Mouse (Mus musculus) hindbrain, embryonic 13.5 days (tissue): ENCODE measurements around the gene Pnrc2. TPM values are rescaled to one million over a fixed set of nuclear protein-coding genes. Genes with fewer than 3 reads are reported as not detected.

ENCODE experiments used
- ATAC-seq: fragments of 200-750 bp; cut with Nextera tagmentation; 2 replicates; pipeline ENCODE4 v1.8.0; 2017; ENCODE audit warnings: moderate TSS enrichment; ENCODE audit not compliant: low FRiP score
- H3K27ac ChIP-seq: fragments of 300-500 bp; sonication (generic); 2 replicates; pipeline ENCODE4 v1.5.1; 2015; ENCODE audit warnings: inconsistent platforms, mild to moderate bottlenecking, moderate library complexity
- H3K27me3 ChIP-seq: fragments of 300-500 bp; sonication (generic); 2 replicates; pipeline ENCODE4 v1.6.1; 2015; ENCODE audit warnings: mild to moderate bottlenecking, inconsistent platforms
- H3K36me3 ChIP-seq: fragments of 300-500 bp; sonication (generic); 2 replicates; pipeline ENCODE4 v1.6.1; 2015; ENCODE audit warnings: mild to moderate bottlenecking, inconsistent platforms
- H3K4me1 ChIP-seq: fragments of 300-500 bp; sonication (generic); replicated peaks from 2 replicates; pipeline ENCODE4 v1.6.1; 2015; ENCODE audit warnings: inconsistent platforms
- H3K4me2 ChIP-seq: fragments of 300-500 bp; sonication (generic); 2 replicates; pipeline ENCODE4 v1.6.1; 2015; ENCODE audit warnings: inconsistent platforms, mild to moderate bottlenecking, moderate library complexity
- H3K4me3 ChIP-seq: fragments of 300-500 bp; sonication (generic); 2 replicates; pipeline ENCODE4 v1.5.1; 2015; ENCODE audit warnings: mild to moderate bottlenecking, inconsistent platforms
- H3K9ac ChIP-seq: fragments of 300-500 bp; sonication (generic); 2 replicates; pipeline ENCODE4 v1.6.1; 2015; ENCODE audit warnings: mild to moderate bottlenecking, inconsistent platforms
- H3K9me3 ChIP-seq: fragments of 300-500 bp; sonication (generic); 2 replicates; pipeline ENCODE4 v1.6.1; 2016; ENCODE audit warnings: inconsistent platforms
- WGBS: fragments of 180-500 bp; shearing (Covaris S2); methylation state at CpG from one replicate; pipeline ENCODE4 v1.1.7; 2015; 5-methylcytosine and 5-hydroxymethylcytosine counted together
- polyA plus RNA-seq: library from polyadenylated mRNA; unstranded; fragments of >200 nt; fragmentation: Nextera tagmentation; extraction: Ambion mirVana; gene quantifications from 2 replicates; pipeline ENCODE4 v1.2.1, GENCODE M21; 2015

Gene Pnrc2
- polyA plus RNA-seq, 1 experiment from 2014 or later, result 109 TPM

DNA sequence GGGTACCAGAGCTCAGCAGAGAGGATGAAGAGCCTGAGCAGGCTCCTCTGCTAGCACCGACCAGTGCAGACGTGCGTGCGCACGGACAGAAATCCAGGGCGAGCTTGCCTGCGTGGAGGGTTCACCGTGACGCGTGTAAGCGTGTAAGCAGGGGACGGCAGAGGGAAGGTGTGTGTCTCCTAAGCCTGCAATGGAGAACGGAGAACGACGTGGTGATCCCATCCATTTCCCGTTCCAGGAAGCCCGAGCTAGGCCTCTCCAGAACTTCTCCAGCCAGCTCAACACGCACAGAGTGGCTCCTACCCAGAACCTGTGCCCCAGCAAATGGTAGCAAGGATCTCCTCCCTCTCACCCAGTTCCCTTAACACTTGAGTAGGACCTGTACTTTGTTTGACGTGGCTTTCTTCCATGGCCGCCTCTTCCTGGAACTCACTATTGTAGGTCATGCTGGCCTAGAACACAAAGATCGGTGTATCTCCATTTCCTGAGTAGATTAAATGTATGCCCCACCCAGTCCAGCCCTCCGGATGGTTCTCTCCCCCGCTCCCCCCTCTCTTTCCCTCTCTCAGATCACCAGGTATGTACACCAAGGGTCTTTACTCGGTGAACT, 14.9 kb upstream of the Pnrc2 start:
- H3K27ac ChIP-seq, result no peak overlapping the region
- no peak overlapping the region for H3K4me2 ChIP-seq
- 0 out of 2 replicates have a peak, but pooled peaks cover 4% of the 10 kb centered on the region for H3K4me1 ChIP-seq
- 94% methylated on average over 24 of the region's 24 CpGs for WGBS
- H3K27me3 ChIP-seq, result no peaks in the 10 kb centered on the region
- ATAC-seq, result no peak
- no peak overlapping the region for H3K4me3 ChIP-seq
- no peaks in the 10 kb centered on the region for H3K9me3 ChIP-seq
- H3K36me3 ChIP-seq, result no peaks in the 10 kb centered on the region
- no peak overlapping the region for H3K9ac ChIP-seq

DNA sequence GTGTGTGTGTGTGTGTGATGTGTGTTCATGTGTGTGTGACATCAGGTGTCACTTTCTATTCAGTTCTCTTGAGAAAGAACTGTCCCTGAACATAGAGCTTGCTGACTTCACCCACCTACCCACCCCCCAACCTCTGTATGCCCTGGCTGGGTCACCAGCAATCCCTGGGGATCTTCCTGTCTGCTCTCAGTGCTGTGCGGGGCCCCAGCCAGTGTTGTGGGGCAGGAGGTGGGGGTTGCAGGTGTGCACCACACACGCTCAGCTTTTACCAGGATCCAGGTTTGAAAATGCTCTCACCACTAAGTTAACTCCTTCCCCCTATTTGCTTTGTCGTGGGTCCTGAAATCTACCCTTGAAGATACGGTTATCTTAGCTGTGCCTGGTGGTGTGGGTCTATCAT, 12.5 kb upstream of the Pnrc2 start:
- no peak overlapping the region for H3K27ac ChIP-seq
- no peaks in the 10 kb centered on the region for H3K27me3 ChIP-seq
- H3K4me2 ChIP-seq, result no peak overlapping the region
- no peaks in the 10 kb centered on the region for H3K36me3 ChIP-seq
- H3K9ac ChIP-seq, result no peak overlapping the region
- H3K4me1 ChIP-seq, result 0 out of 2 replicates have a peak, but pooled peaks cover 4% of the 10 kb centered on the region
- ATAC-seq, result no peak
- H3K9me3 ChIP-seq, result no peaks in the 10 kb centered on the region
- WGBS, result 91% methylated on average over 4 of the region's 4 CpGs
- no peak overlapping the region for H3K4me3 ChIP-seq

DNA sequence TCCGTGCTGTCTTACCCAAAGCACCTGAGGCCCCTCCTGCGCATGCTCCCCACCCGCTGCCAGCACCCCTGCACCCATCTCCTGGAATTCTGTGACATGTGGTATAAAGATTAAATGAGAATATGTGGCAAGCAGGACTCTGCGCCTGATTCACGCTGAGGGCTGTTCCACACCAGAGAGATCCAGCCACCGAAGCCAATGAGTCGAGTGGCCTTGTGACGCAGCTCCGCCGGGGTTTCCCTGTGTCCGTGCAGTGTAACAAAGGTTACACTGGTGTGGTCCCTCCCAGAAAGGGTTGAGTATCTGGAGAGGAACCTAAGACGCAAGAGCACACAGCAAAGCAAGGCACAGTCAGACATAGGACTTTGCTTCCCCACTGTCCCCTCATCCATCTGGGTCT, 12.0 kb upstream of the Pnrc2 start:
- Histone ChIP-seq H3K27me3 (no peaks in the 10 kb centered on the region), H3K9me3 (no peaks in the 10 kb centered on the region), H3K9ac (no peak overlapping the region), H3K27ac (no peak overlapping the region), H3K4me1 (0 out of 2 replicates have a peak, but pooled peaks cover 4% of the 10 kb centered on the region), H3K36me3 (no peaks in the 10 kb centered on the region), H3K4me2 (no peak overlapping the region), H3K4me3 (no peak overlapping the region)
- WGBS, result 93% methylated on average over 12 of the region's 12 CpGs
- ATAC-seq, result no peak

DNA sequence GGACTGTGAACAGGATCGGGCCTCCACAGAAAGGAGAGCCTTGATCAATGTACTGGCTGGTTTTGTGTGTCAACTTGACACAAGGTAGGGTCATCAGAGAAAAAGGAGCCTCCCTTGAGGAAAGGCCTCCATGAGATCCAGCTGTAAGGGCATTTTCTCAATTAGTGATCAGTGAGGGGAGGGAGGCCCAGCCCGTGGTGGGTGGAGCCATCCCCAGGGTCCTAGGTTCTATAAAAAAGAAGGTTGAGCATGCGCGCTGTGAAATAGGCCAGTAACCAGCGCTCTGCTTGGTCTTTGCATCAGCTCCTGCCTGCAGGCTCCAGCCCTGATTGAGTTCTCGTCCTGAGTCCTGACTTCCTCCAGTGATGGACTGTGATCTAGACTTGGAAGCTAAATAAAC, 10.9 kb upstream of the Pnrc2 start:
- H3K9me3 ChIP-seq, result no peaks in the 10 kb centered on the region
- no peak for ATAC-seq
- H3K4me1 ChIP-seq, result 0 out of 2 replicates have a peak, but pooled peaks cover 4% of the 10 kb centered on the region
- 52% methylated on average over 6 of the region's 6 CpGs for WGBS
- H3K27me3 ChIP-seq, result no peaks in the 10 kb centered on the region
- H3K4me3 ChIP-seq, result no peak overlapping the region
- H3K4me2 ChIP-seq, result no peak overlapping the region
- H3K27ac ChIP-seq, result no peak overlapping the region
- H3K36me3 ChIP-seq, result no peaks in the 10 kb centered on the region
- H3K9ac ChIP-seq, result no peak overlapping the region

DNA sequence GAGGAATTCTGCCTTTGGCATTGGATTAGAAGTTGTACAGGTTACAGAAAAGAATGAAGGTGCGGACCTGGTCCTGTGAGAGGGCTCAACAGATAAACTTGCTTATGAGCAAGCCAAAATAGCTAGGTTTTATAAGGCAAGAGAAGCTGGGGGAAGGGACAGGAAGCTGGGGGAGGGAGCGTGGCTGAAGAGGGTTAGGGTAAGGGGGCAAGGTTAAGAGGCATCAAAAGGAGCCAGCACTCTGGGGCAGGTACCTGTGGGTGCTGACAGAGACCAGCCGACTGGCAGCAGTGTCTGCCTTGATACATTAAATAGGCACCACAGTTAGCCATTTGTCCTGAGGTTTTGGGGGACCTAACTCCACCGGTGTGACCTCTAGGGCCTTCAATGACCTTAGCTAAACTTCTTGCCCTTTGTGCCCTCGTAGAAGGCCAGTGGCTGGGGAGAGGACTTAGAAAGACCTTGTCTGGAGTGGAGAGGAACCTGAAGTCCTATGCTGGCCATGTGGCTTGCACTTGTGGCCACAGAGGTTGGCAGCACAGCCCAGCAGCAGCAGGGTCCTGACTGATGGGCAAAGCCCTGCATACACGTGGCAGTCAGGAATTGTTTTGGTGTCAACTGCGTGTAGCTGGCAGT, 10.3 kb upstream of the Pnrc2 start:
- 73% methylated on average over 7 of the region's 7 CpGs for WGBS
- Histone ChIP-seq H3K36me3 (no peaks in the 10 kb centered on the region), H3K9ac (no peak overlapping the region), H3K27ac (no peak overlapping the region), H3K9me3 (no peaks in the 10 kb centered on the region), H3K4me1 (0 out of 2 replicates have a peak, but pooled peaks cover 4% of the 10 kb centered on the region), H3K27me3 (no peaks in the 10 kb centered on the region), H3K4me2 (no peak overlapping the region), H3K4me3 (no peak overlapping the region)
- no peak for ATAC-seq

DNA sequence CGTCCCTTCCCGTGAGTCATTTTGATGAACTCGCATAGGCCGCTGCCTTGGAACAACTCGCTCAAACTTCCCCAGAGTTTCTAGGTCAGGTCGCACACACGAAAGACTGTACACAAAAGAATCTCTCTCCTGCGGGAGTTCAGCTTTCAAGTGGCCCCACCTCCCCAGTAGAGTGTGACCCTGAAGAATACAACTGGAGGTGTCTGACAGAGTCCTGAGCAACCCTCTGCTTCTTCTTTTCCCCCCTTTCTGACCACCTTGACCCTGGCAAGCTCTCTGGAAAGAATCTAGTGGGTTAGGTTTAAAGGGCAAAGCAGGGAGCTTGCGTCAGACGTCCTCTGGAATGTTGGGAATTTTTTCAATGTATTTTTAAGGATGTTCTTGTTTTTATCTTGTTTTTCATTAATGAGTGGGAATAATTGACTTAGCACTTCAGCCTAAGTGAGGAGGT, 9.8 kb upstream of the Pnrc2 start:
- whole genome bisulfite sequencing, result 46% methylated on average over 10 of the region's 10 CpGs
- no peak overlapping the region for H3K4me2 ChIP-seq
- H3K9ac ChIP-seq, result no peak overlapping the region
- no peaks in the 10 kb centered on the region for H3K36me3 ChIP-seq
- 0 out of 2 replicates have a peak, but pooled peaks cover 4% of the 10 kb centered on the region for H3K4me1 ChIP-seq
- H3K27me3 ChIP-seq, result no peaks in the 10 kb centered on the region
- H3K27ac ChIP-seq, result no peak overlapping the region
- no peak overlapping the region for H3K4me3 ChIP-seq
- no peak for ATAC-seq
- no peaks in the 10 kb centered on the region for H3K9me3 ChIP-seq

DNA sequence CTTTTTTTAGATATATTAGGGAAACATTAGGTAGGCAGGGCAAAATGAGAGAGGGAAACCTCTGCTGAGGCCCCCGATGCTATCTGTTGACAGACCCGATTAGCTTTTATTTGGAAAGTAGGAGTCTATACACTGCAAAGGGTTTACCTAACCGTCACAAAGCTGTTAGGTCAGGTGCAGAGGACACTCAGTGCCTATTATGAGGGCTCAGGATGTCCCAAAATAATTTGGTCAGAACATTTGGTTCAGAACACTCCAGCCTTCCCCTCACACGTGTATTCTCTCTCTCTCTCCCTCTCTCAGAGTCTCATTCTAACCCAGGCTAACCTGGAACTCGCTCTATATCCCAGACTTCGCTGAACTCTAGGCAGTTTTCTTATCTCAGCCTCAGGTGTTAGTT, 8.4 kb upstream of the Pnrc2 start:
- Histone ChIP-seq H3K27ac (no peak overlapping the region), H3K4me2 (no peak overlapping the region), H3K9me3 (no peaks in the 10 kb centered on the region), H3K4me3 (no peak overlapping the region), H3K9ac (no peak overlapping the region), H3K36me3 (no peaks in the 10 kb centered on the region), H3K27me3 (no peaks in the 10 kb centered on the region), H3K4me1 (peaks cover 6% of the 10 kb centered on the region)
- ATAC-seq, result no peak
- WGBS, result 89% methylated on average over 6 of the region's 6 CpGs

DNA sequence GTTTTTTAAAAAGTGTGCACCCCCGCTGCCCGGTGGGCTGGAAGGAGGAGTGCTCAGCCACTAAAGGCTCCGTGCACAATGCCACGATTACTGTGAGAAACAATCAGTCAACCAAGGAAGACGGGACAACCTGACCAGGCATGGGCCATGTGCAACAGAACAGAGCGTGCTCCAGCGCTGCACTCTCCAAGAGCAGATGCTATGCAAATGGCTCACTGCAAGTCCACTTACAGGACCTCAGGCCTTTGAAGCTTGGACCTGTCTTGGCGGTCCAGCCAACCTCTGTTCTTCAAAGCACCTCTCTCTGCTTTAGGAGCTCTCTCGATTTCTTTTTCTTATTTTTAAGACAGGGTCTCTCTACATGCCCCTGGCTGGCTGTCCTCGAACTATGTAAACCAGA, 6.9 kb upstream of the Pnrc2 start:
- no peak for ATAC-seq
- Histone ChIP-seq H3K27me3 (no peaks in the 10 kb centered on the region), H3K36me3 (no peaks in the 10 kb centered on the region), H3K4me3 (no peak overlapping the region), H3K9me3 (no peaks in the 10 kb centered on the region), H3K27ac (no peak overlapping the region), H3K4me1 (peaks cover 20% of the 10 kb centered on the region), H3K9ac (no peak overlapping the region), H3K4me2 (no peak overlapping the region)
- 82% methylated on average over 10 of the region's 10 CpGs for WGBS

DNA sequence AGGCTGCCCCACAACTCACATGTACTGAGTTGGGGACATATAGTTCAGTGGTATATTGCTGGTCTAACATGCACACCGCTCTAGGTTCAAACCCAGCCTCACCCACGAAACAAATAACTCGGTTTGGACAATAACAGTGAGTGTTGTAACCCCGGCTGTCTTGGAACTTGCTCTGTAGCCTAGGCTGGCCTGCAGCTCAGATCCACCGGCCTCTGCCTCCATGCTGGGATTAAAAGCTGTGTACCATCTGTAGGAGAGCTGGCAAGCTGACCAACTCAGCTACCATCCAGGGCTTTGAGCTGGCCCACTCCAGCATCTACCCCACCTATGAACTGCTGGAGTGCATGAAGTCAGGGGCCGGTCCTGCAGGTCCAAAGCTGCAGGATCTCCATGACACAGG, 6.4 kb upstream of the Pnrc2 start:
- ATAC-seq, result no peak
- Histone ChIP-seq H3K4me3 (no peak overlapping the region), H3K4me1 (peaks cover 25% of the 10 kb centered on the region), H3K27ac (no peak overlapping the region), H3K9ac (no peak overlapping the region), H3K4me2 (no peak overlapping the region), H3K27me3 (no peaks in the 10 kb centered on the region), H3K36me3 (no peaks in the 10 kb centered on the region), H3K9me3 (no peaks in the 10 kb centered on the region)
- WGBS, result 95% methylated on average over 6 of the region's 6 CpGs

DNA sequence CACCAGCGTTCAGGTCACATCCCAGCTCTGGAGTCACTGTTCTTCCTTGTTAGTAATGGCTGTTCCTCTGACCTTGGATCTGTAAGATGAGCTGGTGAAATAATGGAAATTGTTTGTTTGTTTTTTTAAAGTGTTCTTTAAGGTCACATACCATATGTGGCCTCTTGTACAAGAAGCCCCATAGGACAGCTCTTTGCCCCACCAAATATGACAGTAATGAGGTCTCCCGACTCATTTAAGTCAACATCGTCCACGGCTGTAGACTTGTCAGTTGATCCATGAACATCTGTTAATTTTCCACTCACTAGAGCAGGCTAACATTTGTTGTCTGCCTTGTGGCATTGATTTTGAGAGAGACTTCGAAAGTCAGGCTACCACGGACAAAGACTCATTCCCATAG, 5.4 kb upstream of the Pnrc2 start:
- Histone ChIP-seq H3K4me1 (peaks cover 31% of the 10 kb centered on the region), H3K27me3 (no peaks in the 10 kb centered on the region), H3K9ac (no peak overlapping the region), H3K36me3 (no peaks in the 10 kb centered on the region), H3K27ac (no peak overlapping the region), H3K4me2 (no peak overlapping the region), H3K4me3 (no peak overlapping the region), H3K9me3 (no peaks in the 10 kb centered on the region)
- ATAC-seq, result no peak
- WGBS, result 59% methylated on average over 6 of the region's 6 CpGs

DNA sequence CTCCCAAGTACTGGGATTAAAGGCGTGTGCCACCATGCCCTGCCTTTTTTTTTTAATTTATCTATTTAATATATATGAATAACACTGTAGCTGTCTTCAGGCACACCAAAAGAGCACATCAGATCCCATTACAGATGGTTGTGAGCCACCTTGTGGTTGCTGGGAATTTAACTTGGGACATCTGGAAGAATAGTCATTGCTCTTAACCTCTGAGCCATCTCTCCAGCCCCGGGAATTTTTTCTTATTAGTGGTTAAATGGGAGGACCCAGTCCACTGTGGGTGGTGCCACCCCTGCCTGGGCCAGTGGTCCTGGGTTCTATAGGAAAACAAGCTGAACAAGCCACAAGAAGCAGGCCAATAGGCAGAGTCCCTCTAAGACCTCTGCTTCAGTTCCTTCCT, 4.1 kb upstream of the Pnrc2 start:
- peaks cover 34% of the 10 kb centered on the region for H3K4me1 ChIP-seq
- H3K4me3 ChIP-seq, result no peak overlapping the region
- H3K36me3 ChIP-seq, result no peaks in the 10 kb centered on the region
- ATAC-seq, result no peak
- H3K27ac ChIP-seq, result no peak overlapping the region
- no peak overlapping the region for H3K4me2 ChIP-seq
- H3K27me3 ChIP-seq, result no peaks in the 10 kb centered on the region
- H3K9me3 ChIP-seq, result no peaks in the 10 kb centered on the region
- 65% methylated on average over 2 of the region's 2 CpGs for WGBS
- no peak overlapping the region for H3K9ac ChIP-seq

DNA sequence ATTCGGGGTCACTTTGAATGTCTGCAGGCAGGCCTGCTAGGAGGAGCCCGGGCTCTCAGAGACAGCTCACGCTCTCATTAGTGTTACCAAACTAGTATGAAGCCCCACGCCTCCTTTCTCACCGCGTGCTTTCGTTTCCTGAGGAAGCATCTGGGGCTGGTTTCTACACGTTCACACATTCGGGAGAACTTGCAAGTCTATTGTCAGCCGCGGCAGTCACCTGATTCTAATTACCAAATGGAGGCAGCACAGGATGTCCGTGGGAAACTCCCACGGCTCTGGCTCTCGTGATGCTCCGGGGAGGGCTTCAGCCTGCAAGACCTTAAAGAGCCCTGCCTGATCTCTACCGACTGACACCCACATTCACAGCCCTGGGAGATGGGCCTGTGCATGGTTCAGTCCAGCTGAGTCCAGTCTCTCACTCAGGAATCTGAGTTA, 3.0 kb upstream of the Pnrc2 start:
- Histone ChIP-seq H3K27ac (peak overlapping the region; percentile 50; the same call in 1 of the 2 replicates), H3K9me3 (no peaks in the 10 kb centered on the region), H3K4me3 (peak overlapping the region; percentile 5; the same call in 1 of the 2 replicates), H3K9ac (peak overlapping the region; percentile 61; the same call in 1 of the 2 replicates), H3K4me1 (peaks cover 45% of the 10 kb centered on the region), H3K36me3 (peaks cover 4% of the 10 kb centered on the region), H3K27me3 (no peaks in the 10 kb centered on the region), H3K4me2 (peak overlapping the region; percentile 48)
- WGBS, result 2% methylated on average over 16 of the region's 16 CpGs
- ATAC-seq, result no peak
